Mouse (Mus musculus): Measurements from ENCODE around the gene Stat3.

Gene Stat3

DNA sequence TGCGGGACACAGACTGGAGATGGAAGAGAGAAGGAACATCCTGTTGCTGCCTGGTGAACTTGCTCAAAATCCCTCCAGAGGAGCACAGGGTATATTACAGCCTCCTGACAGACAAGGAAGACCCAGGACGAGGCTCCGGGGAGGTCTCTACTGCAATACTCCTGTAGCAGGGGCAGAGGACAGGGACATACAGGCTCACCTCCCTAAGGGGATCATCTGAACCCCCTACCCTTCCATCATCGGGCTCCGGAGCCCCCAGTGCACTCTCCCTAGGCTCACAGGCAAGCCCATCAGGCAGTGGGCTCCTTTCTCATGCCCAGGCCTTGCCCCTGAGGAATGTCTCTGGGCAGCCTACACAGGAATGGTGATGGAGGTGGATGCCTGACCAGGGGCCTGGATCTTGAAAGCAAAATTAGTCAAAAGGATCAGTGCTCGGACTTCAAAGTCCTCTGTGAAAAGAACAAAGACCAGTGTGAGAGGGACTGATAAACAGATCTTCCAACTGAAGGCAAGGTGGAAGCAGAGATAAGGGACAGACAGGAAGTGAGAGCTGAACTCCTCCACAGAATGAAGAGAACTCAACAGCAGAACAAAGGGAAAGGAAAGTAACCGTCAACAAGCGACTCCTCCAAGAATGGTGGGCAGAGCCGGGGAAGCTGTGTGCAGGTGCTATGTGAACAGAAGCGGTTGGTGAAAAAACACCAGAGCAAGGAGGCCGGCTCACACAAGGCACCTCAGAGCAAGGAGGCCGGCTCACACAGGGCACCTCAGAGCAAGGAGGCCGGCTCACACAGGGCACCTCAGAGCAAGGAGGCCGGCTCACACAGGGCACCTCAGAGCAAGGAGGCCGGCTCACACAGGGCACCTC lies 47.9 kb downstream of the Stat3 start:
- DNase-seq (ENCODE audit: low read depth, low spot score) = peak; percentile 60

DNA sequence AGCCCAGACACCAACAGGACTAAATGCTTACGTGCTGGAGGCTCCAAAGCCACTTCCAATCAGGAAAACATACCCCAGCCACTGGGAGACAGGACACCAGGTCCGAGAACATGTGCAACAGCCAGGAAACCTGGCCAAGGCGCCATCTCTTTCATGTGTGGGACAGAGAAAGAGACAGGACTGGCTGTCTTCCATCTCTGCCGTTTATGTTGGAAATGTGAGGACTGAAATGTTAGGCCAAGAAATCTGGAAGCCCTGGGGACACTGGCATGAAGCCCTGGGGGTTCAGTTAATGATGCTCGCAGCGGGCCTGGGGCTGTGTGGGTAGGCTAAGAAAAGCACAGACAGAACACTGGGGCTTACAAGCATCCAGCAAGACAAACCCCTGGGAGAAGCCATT lies 48.9 kb downstream of the Stat3 start:
- no peak for DNase-seq (ENCODE audit: low read depth, low spot score)

DNA sequence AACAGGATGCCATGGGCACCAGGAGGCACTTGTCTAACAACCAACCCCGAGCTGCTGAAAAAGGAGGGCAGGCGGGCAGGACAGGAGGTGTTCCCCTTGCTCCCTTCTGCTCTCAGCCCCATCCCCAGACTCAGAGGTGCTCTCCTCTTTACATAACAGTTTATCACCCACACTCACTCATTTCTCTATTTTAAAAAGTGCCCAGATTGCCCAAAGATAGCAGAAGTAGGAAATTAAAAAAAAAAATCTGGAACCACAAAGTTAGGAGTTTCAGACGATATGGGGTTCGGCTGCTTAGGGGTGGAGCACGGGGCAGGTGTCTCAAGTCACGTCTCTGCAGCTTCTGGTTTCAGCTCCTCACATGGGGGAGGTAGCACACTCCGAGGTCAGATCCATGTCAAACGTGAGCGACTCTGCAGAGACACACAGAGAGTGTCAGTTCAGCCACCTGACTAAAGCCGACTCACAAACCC lies 51.0 kb downstream of the Stat3 start:
- no peak for DNase-seq (ENCODE audit: low read depth, low spot score)

DNA sequence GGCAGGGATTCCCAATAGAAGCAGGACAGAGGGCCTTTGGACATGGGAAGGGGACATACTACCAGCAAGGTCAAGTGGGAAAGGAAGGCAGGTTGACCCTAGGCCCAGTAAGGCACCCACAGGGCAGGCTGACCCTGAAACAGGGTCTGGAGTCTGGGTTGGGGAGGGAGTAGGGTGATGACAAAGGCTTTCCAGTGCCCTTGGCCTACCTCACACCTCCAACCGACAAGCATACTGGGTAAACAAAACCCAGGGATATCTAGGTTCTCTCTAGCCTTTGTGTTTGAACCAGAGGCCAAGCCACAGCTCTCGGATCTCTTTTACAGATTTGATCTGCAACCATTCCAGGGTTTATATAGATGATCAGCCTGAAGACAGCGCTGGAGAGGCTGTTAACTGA lies 51.6 kb downstream of the Stat3 start:
- no peak for DNase-seq (ENCODE audit: low read depth, low spot score)

DNA sequence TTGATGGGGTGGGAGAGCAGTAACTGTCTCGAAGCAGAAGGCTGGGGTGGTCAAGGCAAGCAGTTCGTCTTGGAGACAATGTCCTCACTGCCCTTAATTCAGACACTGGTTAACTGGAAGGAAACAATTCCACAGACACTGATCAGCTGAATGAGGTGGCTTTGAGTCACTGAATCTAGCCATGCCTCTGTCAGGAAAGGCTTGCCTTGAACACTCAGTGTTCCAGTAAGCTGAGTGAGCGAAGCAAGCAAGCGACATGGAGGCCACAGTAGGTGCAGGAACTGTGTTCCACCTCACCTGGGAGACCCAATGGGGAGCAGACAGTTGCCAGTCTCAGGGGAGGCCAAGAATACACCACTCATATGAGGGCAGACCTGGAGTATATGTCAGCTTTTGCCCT lies 52.1 kb downstream of the Stat3 start:
- no peak for DNase-seq (ENCODE audit: low read depth, low spot score)

DNA sequence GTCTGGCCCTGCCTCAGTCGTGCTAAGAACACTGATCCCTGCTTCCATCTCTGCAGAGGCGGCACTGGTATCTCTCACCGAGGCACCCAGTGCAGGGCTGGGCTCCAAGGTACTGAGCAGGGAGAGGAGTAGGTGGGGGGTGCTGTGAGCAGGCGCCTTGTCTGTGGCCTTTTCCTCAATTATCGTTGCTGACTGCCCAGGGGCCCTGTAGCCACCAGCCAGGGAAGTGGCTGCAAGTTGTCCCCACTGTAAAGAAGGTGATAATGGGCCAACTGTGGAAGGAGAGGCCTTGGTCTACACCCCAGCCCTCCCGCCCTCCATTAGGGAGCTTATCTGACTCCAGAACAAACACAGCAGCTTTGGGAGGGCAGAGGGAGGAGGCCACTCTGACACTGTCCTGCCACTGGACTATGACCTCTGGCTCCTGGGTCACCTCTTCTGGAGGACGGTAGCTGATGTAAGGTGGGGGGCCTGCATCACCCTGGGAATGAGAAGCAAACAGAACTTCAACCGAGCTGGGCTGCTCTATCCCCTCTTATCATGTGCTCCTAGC lies 53.1 kb downstream of the Stat3 start:
- no peak for DNase-seq (ENCODE audit: low read depth, low spot score)

DNA sequence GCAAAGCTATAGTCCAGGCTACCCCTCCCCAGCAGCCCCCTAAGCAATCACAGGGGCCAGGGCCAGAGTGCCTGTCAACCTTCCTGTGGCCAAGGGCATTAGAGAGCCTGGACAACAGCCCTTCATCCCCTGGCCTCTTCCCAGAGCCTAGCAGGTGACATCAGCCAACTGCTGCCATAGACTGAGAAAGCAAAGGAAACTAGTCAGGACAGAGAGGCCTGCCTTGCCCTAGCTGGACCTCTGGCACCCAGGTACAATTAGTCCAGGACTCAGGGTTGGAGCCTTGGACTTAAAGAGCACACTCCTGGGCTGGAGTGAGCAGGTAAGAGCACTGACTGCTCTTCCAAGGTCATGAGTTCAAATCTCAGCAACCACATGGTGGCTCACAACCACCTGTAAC lies 53.9 kb downstream of the Stat3 start:
- DNase-seq (ENCODE audit: low read depth, low spot score) = no peak

DNA sequence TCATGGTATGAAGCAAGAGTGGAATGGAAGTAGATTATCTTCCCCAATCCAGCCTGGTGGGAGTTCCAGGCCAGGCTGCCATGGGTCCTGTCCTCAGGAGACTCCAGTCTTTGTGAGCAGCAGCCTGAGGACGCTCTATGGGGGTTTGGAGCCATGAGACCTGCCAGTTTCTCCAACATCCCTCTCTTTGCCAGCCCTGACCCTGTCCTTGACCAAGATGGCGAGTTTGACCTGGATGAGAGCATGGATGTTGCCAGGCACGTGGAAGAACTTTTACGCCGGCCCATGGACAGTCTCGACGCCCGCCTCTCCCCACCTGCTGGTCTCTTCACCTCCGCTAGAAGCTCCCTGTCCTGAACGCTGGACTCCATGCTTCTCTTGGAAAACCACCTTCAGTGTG lies 55.7 kb downstream of the Stat3 start:
- no peak for DNase-seq (ENCODE audit: low read depth, low spot score)

DNA sequence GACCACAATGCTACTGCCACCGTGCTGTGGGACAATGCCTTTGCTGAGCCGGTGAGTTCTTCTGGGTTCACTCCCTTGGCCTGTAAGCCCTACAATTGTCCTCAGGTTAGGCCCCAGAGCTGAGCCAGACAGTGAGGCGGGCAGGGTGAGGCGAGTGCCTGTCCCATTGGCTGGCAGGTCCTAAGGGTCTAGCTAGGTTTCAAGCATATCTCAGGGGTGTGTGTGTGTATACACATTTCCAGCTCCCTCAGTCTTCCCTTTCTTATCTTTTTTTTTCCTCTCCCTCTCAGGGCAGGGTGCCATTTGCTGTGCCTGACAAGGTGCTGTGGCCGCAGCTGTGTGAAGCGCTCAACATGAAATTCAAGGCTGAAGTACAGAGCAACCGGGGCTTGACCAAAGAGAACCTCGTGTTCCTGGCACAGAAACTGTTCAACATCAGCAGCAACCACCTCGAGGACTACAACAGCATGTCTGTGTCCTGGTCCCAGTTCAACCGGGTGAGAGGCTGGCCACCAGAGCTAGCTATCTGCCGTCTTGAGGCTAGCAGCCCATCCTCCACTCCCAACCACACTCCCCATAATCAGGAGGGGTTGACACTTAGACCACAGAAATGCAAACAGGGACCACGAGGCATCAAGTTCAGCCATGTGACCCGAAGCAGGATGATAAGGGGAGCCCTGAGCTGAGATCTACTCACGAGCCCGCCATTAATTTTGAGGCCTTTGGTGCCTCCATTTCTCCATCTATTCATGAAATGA lies 59.8 kb downstream of the Stat3 start:
- no peak for DNase-seq (ENCODE audit: low read depth, low spot score)

DNA sequence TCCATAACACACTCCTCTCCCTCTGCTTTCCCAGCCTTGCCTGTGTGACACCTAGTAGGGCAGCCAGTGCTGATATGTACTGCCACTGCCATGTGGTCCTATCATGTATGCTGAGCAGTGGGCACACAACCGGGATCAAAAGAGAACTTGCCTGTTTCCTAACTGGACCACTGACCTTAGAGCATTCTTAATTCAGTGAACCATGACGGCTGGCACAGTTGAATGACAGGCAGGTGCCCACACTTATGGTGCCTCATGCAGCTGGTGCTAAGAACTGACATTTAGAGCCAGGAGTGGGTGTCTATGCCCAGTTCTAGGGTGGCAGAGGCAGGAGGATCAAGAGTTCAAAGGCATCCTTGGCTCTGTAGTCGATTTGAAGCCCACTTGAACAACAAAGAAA lies 63.6 kb downstream of the Stat3 start:
- DNase-seq (ENCODE audit: low read depth, low spot score) = no peak

DNA sequence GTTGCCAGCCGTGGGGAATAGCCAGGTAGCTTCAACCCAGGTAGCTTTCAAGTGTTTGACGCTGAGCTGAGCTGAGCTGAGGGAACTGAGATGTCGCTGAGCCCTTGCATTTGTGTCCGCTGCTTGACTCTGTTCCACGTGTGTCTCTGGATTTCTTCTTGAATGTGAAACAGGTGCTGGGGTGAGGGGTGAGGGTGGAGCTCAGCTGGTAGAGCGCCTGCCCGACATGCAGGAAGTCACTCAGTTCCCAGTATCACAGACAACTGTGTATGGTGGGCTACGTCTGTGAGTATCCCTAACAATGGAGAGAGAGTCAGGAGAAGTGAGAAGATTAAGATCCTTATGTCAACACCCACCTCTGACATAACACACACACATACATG lies 68.4 kb downstream of the Stat3 start:
- DNase-seq (ENCODE audit: low read depth, low spot score) = no peak

DNA sequence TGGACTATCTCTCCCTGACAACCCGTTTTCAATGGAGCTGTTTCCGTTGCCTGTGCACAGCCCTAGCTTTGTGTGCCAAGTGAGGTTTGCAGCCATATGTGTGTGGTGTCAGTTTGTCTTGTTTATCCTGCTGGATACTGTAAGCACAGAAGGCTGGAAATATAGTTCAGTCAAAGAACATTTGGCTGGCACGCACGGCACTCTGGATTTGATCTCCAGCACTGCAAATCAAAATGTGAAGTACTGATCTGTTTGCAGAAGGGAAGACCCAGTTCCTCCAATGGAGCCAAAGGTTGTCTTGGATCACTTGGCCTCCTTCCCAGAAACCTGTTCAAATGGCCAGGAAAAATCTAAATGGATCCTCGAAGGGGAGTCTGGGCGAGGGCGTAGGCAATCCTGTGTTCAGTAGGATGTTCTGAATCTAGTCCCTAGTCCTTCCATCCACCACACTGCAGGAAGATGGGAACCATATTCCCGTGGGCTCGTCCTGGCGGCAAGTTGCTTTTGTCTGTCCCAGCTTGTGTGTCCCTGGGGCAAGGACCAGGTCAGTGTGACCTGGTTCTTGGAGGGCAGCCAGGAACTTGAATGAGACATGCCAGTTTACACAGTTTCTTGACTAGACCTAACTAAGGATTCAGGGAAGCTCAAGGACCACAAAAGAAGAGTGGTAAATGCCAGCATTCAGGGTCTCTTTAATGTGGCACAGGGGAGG lies 68.9 kb downstream of the Stat3 start:
- no peak for DNase-seq (ENCODE audit: low read depth, low spot score)

DNA sequence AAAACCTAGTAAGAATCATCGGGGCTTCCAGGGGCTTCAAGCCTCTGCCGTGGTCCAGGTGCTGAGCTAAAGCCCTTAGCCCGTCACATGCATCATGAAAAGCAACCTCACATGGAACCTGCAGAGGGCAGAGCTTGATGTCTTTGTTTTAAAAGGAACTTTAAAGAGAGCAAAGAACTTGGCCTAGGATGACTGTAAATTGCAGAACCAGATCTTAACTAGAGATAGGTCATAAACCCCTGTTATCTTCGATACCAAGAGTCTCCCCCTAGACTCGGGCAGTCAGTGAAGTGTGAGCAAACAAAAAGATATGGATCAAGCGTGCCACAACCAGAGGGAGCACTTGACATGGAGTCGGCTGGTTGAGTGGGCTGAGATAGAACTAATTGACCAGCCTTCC lies 73.7 kb downstream of the Stat3 start:
- DNase-seq (ENCODE audit: low read depth, low spot score) = no peak

DNA sequence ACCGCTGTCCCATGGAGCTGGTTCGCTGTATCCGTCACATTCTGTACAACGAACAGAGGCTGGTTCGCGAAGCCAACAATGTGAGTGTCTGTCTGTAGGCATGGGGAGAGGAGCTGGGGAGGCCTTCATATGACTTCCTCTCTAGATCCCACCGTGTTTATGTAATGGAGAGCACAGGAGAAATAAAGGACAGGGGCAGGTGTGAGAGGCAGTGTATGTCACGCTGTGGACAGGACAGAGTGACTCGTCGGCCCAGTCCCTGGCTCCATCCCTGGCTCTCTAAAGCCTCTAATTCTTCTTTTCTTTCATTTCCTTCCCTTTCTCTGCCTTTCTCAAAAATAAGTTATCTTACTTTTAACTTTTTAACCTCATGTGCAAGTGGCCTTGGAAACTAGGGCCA lies 76.2 kb downstream of the Stat3 start:
- DNase-seq (ENCODE audit: low read depth, low spot score) = no peak

DNA sequence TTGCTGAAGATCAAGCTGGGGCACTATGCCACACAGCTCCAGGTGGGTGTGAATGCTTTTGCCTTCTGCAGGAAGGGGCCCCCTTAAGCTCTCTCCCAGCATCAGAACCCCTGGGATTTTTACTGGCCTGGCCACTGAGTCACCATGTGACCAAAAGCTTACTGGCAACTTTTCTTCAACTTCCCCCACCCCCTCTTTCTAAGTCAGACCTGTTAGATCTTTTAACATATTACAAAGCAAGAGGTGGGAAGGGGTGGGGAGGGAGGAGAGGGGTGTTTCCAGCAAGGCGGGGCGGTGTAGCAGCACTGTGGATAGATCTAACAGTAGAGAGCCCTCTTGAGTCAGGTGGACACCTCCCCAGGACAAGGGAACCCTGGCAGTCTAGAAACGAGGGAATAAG lies 77.5 kb downstream of the Stat3 start:
- no peak for DNase-seq (ENCODE audit: low read depth, low spot score)

DNA sequence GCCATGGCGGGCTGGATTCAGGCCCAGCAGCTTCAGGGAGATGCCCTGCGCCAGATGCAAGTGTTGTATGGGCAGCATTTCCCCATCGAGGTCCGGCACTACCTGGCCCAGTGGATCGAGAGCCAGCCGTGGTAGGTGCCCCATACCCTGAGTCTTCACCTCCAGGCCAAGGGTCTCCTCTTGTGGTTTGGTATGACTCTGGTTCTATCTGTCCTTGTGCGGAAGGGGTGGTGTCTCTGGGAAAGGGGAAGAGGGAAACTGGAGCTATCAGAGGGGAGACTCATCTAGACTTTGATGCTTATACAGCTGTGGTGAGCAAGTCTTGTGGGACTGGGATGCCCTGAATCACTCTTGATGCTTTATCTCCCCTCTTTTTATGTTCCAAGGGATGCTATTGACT lies 78.0 kb downstream of the Stat3 start:
- DNase-seq (ENCODE audit: low read depth, low spot score) = no peak

DNA sequence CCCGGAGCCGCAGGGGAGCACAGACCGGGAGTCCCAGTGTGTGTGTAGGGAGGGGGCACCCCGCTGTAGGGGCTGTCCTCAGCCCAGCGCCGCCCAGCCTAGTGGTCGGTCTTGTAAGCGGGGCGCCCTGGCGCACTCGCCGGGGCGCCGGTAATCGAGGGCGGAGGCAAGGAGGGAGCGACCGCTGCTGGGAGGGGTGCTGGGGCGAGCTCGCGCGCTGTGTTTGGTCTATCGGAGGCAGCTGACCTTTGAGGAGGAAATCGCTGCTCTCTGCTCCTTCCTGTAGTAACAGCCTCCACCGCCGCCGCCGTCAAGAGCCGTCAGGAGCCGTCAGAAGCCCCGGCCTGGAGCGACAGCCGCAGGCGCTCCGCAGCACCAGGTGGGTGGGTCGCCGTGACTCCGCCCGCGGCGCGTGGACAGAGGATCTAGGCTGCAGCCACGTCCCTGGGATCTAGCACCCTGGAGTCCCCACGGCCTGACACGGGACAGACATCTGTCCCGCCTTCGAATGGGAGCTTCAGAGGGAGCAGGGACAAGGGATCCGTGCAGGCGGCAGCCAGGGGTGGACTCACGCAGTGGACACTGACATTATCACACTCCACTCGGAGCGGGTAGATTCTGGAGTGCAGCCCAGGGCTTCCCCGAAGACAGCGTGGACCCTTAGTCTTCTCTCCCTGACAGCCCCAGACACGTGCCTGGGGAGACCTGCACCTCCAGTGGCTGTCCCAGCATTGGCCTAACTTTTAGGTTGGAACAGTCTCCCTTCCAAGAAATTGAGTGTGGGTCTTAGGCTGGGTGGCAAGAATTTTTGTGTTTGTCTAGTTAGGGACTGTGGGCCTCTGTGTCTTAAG lies 78.9 kb downstream of the Stat3 start:
- no peak for DNase-seq (ENCODE audit: low read depth, low spot score)

DNA sequence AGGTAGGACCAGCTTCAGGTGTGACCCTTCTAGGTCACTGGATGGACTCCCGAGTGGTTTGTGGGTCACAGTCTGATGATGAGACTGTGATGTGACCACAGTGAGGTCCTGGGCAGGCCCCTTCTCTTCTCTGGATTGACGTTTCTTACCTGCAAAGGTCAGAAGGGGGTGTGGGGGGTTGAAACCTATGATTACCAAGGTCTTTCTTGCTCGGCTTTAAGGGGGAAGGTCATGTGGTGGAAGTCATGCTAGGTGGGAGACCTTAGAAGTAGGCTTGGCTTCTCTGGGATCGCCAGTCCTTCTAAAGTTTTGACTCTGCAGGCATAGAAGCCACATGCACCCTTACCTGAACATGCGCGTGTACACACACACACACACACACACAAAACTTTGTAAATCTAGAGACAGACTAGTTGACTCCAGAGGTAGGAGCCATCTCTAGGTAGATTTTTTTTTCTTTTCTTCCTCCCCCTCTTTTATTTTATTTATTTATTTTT lies 79.7 kb downstream of the Stat3 start:
- DNase-seq (ENCODE audit: low read depth, low spot score) = no peak

DNA sequence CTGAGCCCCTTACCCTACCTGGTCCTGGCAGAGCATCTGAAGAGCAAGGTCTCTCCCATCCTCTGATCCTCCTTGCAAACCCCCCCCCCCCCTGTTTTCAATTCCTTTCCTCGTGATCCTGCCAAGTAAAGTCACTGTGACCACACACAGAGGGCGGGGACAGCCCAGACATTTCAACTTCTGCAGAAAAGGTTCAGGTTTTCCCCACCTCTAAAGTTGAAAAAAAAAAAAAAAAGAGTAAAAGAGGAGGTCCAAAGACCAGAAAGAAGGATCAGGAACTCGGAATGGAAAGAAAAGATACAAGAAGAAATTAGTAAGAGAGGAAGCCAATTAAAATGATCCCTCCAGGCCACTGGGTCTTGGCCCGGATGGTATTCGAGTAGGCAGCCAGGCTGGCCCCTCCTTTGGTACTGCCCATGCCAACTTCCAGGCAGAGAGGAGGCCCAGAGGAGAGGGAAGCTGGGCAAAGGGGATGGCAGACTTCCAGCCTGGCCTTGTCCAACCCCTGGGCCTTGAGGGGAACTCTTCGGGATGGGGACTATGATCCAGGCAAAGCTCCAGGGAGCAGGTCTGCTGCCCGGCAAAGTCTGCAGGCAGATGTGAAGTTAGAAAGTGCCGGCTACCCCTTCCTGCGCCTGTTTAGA lies 80.3 kb downstream of the Stat3 start, which contains the start of gene Stat5a:
Gene Stat5a, plus strand, starts transcription at position 417 of the 644 bp plus-strand sequence.
- DNase-seq (ENCODE audit: low read depth, low spot score) = no peak

DNA sequence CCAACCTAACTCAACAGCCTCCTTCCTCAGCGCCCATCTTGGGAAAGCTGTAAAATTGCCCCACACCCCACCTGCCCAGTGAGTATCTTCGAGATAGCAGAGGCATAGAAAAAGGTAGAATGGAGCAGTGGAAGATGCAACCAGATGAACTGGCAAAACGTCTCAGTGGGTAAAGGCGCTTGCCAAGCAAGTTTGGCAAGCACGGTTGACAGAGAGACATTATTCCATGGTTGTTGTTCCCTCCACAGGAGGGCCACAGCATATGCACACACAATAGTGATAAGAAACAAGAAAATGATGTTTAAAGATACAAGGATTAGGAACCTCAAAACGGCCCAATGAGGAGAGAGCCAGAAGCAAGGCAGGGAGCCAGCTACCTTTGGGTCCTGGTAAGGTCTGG lies 81.4 kb downstream of the Stat3 start:
- DNase-seq (ENCODE audit: low read depth, low spot score) = no peak
